Comparison of ENCODE assay signal across 8 mouse cellular contexts in genomic region chr15:102670281-102670680, GRCm38 (mm10). TPM values are rescaled to one million over a fixed set of nuclear protein-coding genes. Genes with fewer than 3 reads are reported as not detected.
A peak's percentile ranks its signal among the peaks of the same experiment; 100 is the strongest.
DNase-seq lines count a peak whose midpoint lies in the region; ATAC-seq and TF ChIP-seq lines count a peak whose summit lies in the region.

No protein-coding gene starts in this region.

- peak; percentile 3 for DNase-seq in c-Kit-negative CD71-positive TER-119-positive erythroid progenitor cells, embryonic 14.5 days (ENCODE audit: low read depth, low spot score)
- peak; percentile 9 for DNase-seq in heart, postnatal 0 days (ENCODE audit: low spot score)
- DNase-seq in liver, embryonic 11.5 days (ENCODE audit: low spot score) = no peak
- no peak for DNase-seq in gastrocnemius, postnatal 36 days
- no peak for DNase-seq in right cerebral cortex, adult 2 months (ENCODE audit: low spot score in 2 of 2)

- H3K9ac ChIP-seq in heart, postnatal 0 days (replicated peaks; ENCODE audit: low read depth, low read length) = peak overlapping the region; percentile 94
- H3K9ac ChIP-seq in liver, embryonic 11.5 days (ENCODE audit: low read depth, low read length) = peak overlapping the region; percentile 90
- peak overlapping the region; percentile 95 for H3K9ac ChIP-seq in stomach, embryonic 16.5 days (ENCODE audit: low read length)

- peaks cover 11% of the 10 kb centered on the region for H3K9me3 ChIP-seq in megakaryocyte, embryonic 14.5 days
- no peaks in the 10 kb centered on the region for H3K9me3 ChIP-seq in heart, postnatal 0 days (replicated peaks; ENCODE audit: control insufficient read depth, low read length)
- no peaks in the 10 kb centered on the region for H3K9me3 ChIP-seq in liver, embryonic 11.5 days (ENCODE audit: control insufficient read depth, low read length)
- H3K9me3 ChIP-seq in stomach, embryonic 16.5 days (replicated peaks; ENCODE audit: control insufficient read depth, low read length) = no peaks in the 10 kb centered on the region

- H3K4me2 ChIP-seq in heart, postnatal 0 days (ENCODE audit: low read depth, low read length) = peak overlapping the region; percentile 84
- H3K4me2 ChIP-seq in liver, embryonic 11.5 days = peak overlapping the region; percentile 64
- peak overlapping the region; percentile 73 for H3K4me2 ChIP-seq in stomach, embryonic 16.5 days (ENCODE audit: low read depth, low read length)

- no peak for TF ChIP-seq EP300 in heart, postnatal 0 days (IDR thresholded peaks at IDR 0.05; ENCODE audit: low read depth)

- H3K27me3 ChIP-seq in megakaryocyte, embryonic 14.5 days (replicated peaks) = peaks cover 28% of the 10 kb centered on the region
- no peaks in the 10 kb centered on the region for H3K27me3 ChIP-seq in heart, postnatal 0 days (ENCODE audit: control insufficient read depth, insufficient read depth, low read length)
- peaks cover 4% of the 10 kb centered on the region; the same call in 1 of the 2 replicates for H3K27me3 ChIP-seq in liver, embryonic 11.5 days (replicated peaks; ENCODE audit: control insufficient read depth, insufficient read depth, low read length)
- H3K27me3 ChIP-seq in stomach, embryonic 16.5 days (ENCODE audit: control insufficient read depth, insufficient read depth, low read length) = no peaks in the 10 kb centered on the region

- intact Hi-C loops in gastrocnemius, postnatal 36 days (cut with DNase I) = no loop called here

- peaks cover 42% of the 10 kb centered on the region for H3K36me3 ChIP-seq in megakaryocyte, embryonic 14.5 days (replicated peaks; ENCODE audit: low read length)
- peaks cover 24% of the 10 kb centered on the region for H3K36me3 ChIP-seq in heart, postnatal 0 days (replicated peaks; ENCODE audit: control insufficient read depth, insufficient read depth, low read length)
- peaks cover 14% of the 10 kb centered on the region; the same call in 1 of the 2 replicates for H3K36me3 ChIP-seq in liver, embryonic 11.5 days (ENCODE audit: control insufficient read depth, insufficient read depth, low read length)
- no peaks in the 10 kb centered on the region for H3K36me3 ChIP-seq in stomach, embryonic 16.5 days (ENCODE audit: control insufficient read depth, insufficient read depth, low read length)

- 9% methylated on average over 6 of the region's 6 CpGs for WGBS in heart, postnatal 0 days
- 9% methylated on average over 6 of the region's 6 CpGs for WGBS in liver, embryonic 11.5 days
- 9% methylated on average over 6 of the region's 6 CpGs for WGBS in stomach, embryonic 16.5 days

- TF ChIP-seq CTCF in heart, postnatal 0 days (IDR thresholded peaks at IDR 0.05; ENCODE audit: low read depth) = no peak

- peak overlapping the region; percentile 96 for H3K4me3 ChIP-seq in megakaryocyte, embryonic 14.5 days (replicated peaks)
- H3K4me3 ChIP-seq in heart, postnatal 0 days (ENCODE audit: low read depth, low read length) = peak overlapping the region; percentile 77
- peak overlapping the region; percentile 65 for H3K4me3 ChIP-seq in liver, embryonic 11.5 days (ENCODE audit: low read depth, low read length)
- peak overlapping the region; percentile 73 for H3K4me3 ChIP-seq in stomach, embryonic 16.5 days (replicated peaks; ENCODE audit: low read length)

- H3K27ac ChIP-seq in heart, postnatal 0 days (ENCODE audit: low read depth) = peak overlapping the region; percentile 95
- H3K27ac ChIP-seq in liver, embryonic 11.5 days (ENCODE audit: low read depth, low read length) = peak overlapping the region; percentile 70; the same call in 1 of the 2 replicates
- peak overlapping the region; percentile 91 for H3K27ac ChIP-seq in stomach, embryonic 16.5 days (ENCODE audit: low read length)

- H3K4me1 ChIP-seq in megakaryocyte, embryonic 14.5 days = peaks cover 57% of the 10 kb centered on the region
- H3K4me1 ChIP-seq in heart, postnatal 0 days (ENCODE audit: control insufficient read depth, insufficient read depth) = peaks cover 21% of the 10 kb centered on the region
- peaks cover 9% of the 10 kb centered on the region for H3K4me1 ChIP-seq in liver, embryonic 11.5 days (replicated peaks; ENCODE audit: control insufficient read depth, insufficient read depth, low read length)
- H3K4me1 ChIP-seq in stomach, embryonic 16.5 days (ENCODE audit: control insufficient read depth, insufficient read depth, low read length) = peaks cover 17% of the 10 kb centered on the region

- no peak for ATAC-seq in megakaryocyte, adult 5-6 weeks (ENCODE audit: poor library complexity, severe bottlenecking)
- ATAC-seq in heart, postnatal 0 days (ENCODE audit: insufficient read depth, low read depth) = no peak
- no peak for ATAC-seq in liver, embryonic 11.5 days (replicated peaks; ENCODE audit: low FRiP score)
- ATAC-seq in stomach, embryonic 16.5 days (ENCODE audit: insufficient read depth, low FRiP score) = no peak

RNA-seq across cellular contexts. Expression of gene Atp5g2, which starts 1.9 kb away (rescaled TPM):
- 10.2 and 125 TPM in 2 replicates for polyA plus RNA-seq in megakaryocyte, embryonic 14.5 days (2012; ENCODE audit: insufficient read depth, low replicate concordance)
- 43.8 and 46.5 TPM in 2 replicates for total RNA-seq in megakaryocyte, adult 5-6 weeks (2015)
- 44.3 and 47.5 TPM in 2 replicates for total RNA-seq in megakaryocyte, adult 5-6 weeks (2017)
- 377 and 462 TPM in 2 replicates for total RNA-seq in heart, postnatal 0 days (2014; rRNA removed; ENCODE audit: low replicate concordance)
- 108 and 125 TPM in 2 replicates for polyA plus RNA-seq in heart, postnatal 0 days (2015; fragmentation: Nextera tagmentation; extraction: Ambion mirVana)
- polyA plus RNA-seq in liver, embryonic 11.5 days (2014; fragmentation: Nextera tagmentation; extraction: Ambion mirVana) = 60.2 and 74.2 TPM in 2 replicates
- 53.3 and 54.2 TPM in 2 replicates for polyA plus RNA-seq in stomach, embryonic 16.5 days (2015; fragmentation: Nextera tagmentation; extraction: Ambion mirVana)
- total RNA-seq in gastrocnemius, postnatal 36 days (2021) = 10 to 100 TPM; 12.7 to 29.6 TPM

RNA-seq across cellular contexts. Expression of gene Atf7, which starts 45.0 kb away (rescaled TPM):
- polyA plus RNA-seq in megakaryocyte, embryonic 14.5 days (2012; ENCODE audit: insufficient read depth, low replicate concordance) = 0.52 and 4.5 TPM in 2 replicates
- total RNA-seq in megakaryocyte, adult 5-6 weeks (2015) = 123 and 142 TPM in 2 replicates
- 23.6 and 45.8 TPM in 2 replicates for total RNA-seq in megakaryocyte, adult 5-6 weeks (2017)
- total RNA-seq in heart, postnatal 0 days (2014; rRNA removed; ENCODE audit: low replicate concordance) = 12.4 and 16.2 TPM in 2 replicates
- polyA plus RNA-seq in heart, postnatal 0 days (2015; fragmentation: Nextera tagmentation; extraction: Ambion mirVana) = 18.7 and 20.6 TPM in 2 replicates
- 14.4 and 17.1 TPM in 2 replicates for polyA plus RNA-seq in liver, embryonic 11.5 days (2014; fragmentation: Nextera tagmentation; extraction: Ambion mirVana)
- 40.6 and 40.8 TPM in 2 replicates for polyA plus RNA-seq in stomach, embryonic 16.5 days (2015; fragmentation: Nextera tagmentation; extraction: Ambion mirVana)
- 10 to 100 TPM; 42.7 to 50.3 TPM for total RNA-seq in gastrocnemius, postnatal 36 days (2021)

RNA-seq across cellular contexts. Expression of gene Gm28047, which starts 45.4 kb away (rescaled TPM):
- not detected in 2 replicates for polyA plus RNA-seq in megakaryocyte, embryonic 14.5 days (2012; ENCODE audit: insufficient read depth, low replicate concordance)
- total RNA-seq in megakaryocyte, adult 5-6 weeks (2015) = not detected in 2 replicates
- total RNA-seq in megakaryocyte, adult 5-6 weeks (2017) = not detected in 2 replicates
- not detected in 2 replicates for total RNA-seq in heart, postnatal 0 days (2014; rRNA removed; ENCODE audit: low replicate concordance)
- not detected in 2 replicates for polyA plus RNA-seq in heart, postnatal 0 days (2015; fragmentation: Nextera tagmentation; extraction: Ambion mirVana)
- not detected in 2 replicates for polyA plus RNA-seq in liver, embryonic 11.5 days (2014; fragmentation: Nextera tagmentation; extraction: Ambion mirVana)
- not detected in 2 replicates for polyA plus RNA-seq in stomach, embryonic 16.5 days (2015; fragmentation: Nextera tagmentation; extraction: Ambion mirVana)
- total RNA-seq in gastrocnemius, postnatal 36 days (2021) = 1 to 10 TPM in 1 of 2 experiments, not detected in 1; 1.6 TPM

RNA-seq across cellular contexts. Expression of gene Calcoco1, which starts 51.7 kb away (rescaled TPM):
- 6.7 and 23.2 TPM in 2 replicates for polyA plus RNA-seq in megakaryocyte, embryonic 14.5 days (2012; ENCODE audit: insufficient read depth, low replicate concordance)
- total RNA-seq in megakaryocyte, adult 5-6 weeks (2015) = 17.0 and 23.7 TPM in 2 replicates
- total RNA-seq in megakaryocyte, adult 5-6 weeks (2017) = 12.0 and 12.2 TPM in 2 replicates
- total RNA-seq in heart, postnatal 0 days (2014; rRNA removed; ENCODE audit: low replicate concordance) = 85.9 and 89.5 TPM in 2 replicates
- polyA plus RNA-seq in heart, postnatal 0 days (2015; fragmentation: Nextera tagmentation; extraction: Ambion mirVana) = 80.7 and 82.9 TPM in 2 replicates
- 15.0 and 16.2 TPM in 2 replicates for polyA plus RNA-seq in liver, embryonic 11.5 days (2014; fragmentation: Nextera tagmentation; extraction: Ambion mirVana)
- polyA plus RNA-seq in stomach, embryonic 16.5 days (2015; fragmentation: Nextera tagmentation; extraction: Ambion mirVana) = 36.8 and 37.7 TPM in 2 replicates
- 10 to 100 TPM; 57.9 to 72.7 TPM for total RNA-seq in gastrocnemius, postnatal 36 days (2021)

Comparison
In these comparisons a context has a peak if more than half of its experiments do, and no peak if none do; other contexts are left out.
1. DNase-seq: peak in c-Kit-negative CD71-positive TER-119-positive erythroid progenitor cells, embryonic 14.5 days (single experiment) and heart, postnatal 0 days (single experiment); none in liver, embryonic 11.5 days (single experiment), gastrocnemius, postnatal 36 days (0 of 2) and right cerebral cortex, adult 2 months (0 of 2).
2. Peak in every context shown above with its lines, with median percentiles within 50 percentile points of each other: H3K4me3 ChIP-seq, H3K27ac ChIP-seq, H3K4me2 ChIP-seq and H3K9ac ChIP-seq.